Mouse (Mus musculus): ENCODE measurements at regions not wholly inside any gene's neighbourhood (a gene's known extent, or its start where the extent isn't known, plus 50 kb on each side); places are given as distances from the start of the nearest gene placed in this dataset.

DNA sequence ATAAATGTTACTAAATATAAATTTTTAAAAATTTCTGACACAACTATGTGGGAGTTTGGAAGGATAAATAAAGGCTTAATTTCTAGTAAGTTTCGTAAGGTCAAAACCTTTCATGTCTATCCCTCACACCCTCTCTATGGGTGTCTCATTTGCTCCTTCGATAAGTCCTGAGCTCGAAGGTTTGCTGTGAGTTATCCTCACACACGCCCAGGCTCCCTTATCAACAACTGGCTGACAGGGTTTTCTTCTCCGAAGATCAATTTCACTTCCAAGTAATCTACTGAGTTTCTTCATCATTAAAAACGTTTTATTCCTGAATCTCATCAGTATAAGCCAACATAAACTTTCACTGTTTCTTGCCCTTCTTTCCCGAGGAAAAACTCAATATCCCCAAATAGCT, 416.0 kb upstream of the Nudt12 start:
- no peak for DNase-seq (ENCODE audit: low read depth, low spot score)

DNA sequence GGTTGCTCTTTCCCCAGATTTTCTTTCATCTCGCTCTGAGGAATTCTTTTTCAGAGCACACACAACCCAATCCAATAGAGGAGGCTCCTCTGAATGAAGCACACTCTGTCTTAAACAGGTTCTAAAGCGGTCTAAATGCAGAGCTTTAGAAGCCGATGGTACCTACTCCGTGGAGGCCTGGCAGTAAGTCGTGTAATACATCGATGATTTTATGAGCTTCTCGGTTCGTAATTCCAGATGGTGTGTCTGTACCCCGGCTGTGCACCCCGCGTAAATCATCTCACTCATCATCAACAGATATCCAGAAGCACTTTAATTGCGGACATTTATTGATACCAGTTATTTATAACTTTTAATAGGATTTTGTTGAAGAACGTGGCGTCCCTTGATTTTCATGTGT, 408.3 kb upstream of the Nudt12 start:
- DNase-seq (ENCODE audit: low read depth, low spot score) = peak; percentile 22

DNA sequence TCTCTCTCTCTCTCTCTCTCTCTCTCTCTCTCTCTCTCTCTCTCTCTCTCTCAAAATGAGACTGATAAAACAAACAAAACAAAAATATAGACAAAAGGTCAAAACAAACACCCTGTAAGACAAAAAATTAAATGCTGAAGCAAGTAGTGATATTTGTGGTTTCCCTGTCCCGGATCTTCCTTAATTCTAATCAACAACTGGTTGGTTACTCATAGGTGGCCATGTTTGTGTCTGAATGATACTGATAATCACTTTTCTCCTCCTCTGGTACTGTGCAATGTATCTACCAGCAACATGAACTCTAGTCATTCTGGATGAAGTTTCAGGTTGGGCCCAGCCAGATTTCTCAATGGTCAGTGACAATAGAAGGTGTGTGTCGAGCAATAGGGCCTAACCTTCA, 396.1 kb upstream of the Nudt12 start:
- no peak for DNase-seq (ENCODE audit: low read depth, low spot score)

DNA sequence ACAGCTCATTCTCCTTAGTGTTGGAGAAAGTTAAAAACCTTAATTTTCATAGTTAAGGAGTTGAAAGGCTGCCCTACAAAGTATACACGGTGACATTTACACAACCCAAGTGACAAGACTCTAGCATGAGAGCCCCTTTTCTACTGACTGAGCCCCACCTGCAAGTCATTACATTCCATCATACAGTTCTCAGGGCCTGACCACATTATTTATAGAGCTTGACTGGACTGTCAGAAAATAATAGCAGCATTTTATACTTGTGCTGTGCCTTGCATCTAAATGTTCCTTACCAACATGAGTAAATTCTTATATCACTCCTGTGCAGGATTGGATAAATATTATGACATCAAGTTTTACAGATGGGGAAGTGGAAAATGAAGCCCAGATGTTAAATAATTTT, 391.4 kb upstream of the Nudt12 start:
- DNase-seq (ENCODE audit: low read depth, low spot score) = no peak

DNA sequence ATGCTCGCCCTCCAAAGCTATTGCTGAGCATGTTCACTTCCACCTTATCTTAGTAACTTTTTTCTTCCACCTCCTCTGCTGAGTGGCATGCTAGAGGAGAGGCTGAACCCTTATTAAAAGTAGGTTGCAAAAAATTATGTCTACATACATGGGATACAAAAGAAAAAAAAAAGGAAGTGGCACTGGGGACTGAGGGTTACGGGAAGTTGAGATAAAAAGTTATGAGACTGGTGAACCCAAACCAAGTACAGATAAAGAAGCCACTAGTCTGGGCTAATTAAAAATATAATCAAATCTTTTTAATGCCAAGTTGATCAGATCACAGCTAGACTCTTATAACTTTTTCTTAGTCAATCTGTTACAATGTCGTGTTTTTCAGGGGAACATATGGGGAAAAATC, 384.2 kb upstream of the Nudt12 start:
- DNase-seq (ENCODE audit: low read depth, low spot score) = no peak

DNA sequence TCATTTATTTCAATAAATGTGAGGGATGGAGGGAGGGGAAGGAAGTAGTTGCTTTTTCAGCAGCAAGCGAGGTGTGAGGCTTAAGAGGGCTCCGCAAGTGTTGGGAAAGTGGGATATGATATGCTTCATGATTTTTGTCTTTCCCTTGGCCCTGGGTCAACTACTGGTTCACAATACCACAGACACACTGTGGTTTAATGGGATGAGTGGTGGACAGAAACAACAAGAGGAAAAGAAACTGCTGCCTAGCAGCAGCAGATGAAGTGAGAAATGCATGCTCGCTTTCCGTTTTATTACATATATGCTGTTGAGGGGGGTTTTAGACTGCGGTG, 369.9 kb upstream of the Nudt12 start:
- DNase-seq (ENCODE audit: low read depth, low spot score) = no peak

DNA sequence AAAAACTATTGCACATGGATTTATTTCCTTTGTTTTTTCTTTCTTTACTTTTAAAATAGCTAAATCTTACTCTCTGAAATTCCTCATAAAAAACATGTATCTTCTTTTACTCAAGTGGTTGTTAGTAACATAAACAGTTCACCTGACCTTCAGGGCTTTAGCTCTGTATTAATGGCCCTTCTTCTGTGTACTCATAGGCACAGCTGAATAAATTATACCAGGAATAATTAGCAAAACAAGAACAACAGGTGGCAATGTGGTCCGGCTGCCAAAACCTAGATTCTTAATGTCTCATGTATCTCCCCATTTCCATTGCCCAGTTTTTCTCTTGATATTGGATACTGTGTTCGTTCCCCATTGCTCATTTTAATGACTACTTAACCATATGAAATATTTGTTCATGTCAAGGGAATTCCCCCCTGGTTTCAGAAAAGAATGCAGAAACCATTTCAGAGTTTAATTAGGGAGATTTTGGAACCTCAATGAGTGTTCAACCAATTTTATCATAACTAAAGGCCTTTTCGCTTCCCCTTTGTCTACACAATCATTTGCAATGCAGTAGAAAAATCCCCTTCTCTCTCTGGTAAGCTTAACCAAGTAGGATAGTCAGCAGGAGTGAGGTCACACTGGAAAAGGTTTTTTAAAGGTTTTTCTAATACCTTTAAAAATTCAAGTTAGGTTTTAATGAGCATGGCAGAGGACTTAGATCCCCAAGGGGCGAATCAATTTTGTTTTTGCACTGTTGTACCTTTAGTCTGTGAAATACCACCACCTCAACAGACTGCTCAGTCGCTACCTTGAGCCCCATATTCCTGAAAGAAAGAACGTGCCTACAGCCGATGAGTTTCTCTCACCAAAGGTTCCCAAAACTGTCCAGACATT, 369.3 kb upstream of the Nudt12 start:
- no peak for DNase-seq (ENCODE audit: low read depth, low spot score)

DNA sequence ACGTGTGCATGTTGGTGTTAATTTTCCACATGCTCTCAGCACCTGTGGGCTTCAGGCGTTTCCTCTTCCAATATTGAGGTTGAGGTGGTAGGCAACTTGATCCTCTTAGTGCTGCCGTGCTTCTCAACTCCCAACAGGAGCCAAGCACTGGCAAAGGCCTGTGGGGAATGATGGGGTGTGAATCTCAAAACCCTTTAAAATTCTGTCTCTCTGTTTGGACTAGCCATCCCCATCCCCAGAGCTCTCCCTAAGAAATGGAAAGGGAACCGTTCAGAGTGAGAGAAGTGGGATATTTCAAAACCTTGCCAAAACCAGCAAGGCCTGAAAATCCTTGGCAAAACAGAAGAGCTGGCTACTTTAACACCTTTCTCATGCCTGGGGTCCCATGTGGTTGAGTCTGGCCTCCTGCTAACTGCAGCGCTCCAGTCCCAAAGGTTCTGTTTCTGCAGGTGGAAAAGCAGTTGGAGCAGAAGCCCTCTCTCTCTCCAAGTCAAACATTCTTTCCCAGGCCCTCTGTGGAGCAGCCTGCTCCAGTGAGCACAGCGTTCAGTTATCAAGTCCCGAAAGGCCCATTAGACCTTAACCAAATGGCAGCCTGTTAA, 360.4 kb upstream of the Nudt12 start:
- DNase-seq (ENCODE audit: low read depth, low spot score) = no peak

DNA sequence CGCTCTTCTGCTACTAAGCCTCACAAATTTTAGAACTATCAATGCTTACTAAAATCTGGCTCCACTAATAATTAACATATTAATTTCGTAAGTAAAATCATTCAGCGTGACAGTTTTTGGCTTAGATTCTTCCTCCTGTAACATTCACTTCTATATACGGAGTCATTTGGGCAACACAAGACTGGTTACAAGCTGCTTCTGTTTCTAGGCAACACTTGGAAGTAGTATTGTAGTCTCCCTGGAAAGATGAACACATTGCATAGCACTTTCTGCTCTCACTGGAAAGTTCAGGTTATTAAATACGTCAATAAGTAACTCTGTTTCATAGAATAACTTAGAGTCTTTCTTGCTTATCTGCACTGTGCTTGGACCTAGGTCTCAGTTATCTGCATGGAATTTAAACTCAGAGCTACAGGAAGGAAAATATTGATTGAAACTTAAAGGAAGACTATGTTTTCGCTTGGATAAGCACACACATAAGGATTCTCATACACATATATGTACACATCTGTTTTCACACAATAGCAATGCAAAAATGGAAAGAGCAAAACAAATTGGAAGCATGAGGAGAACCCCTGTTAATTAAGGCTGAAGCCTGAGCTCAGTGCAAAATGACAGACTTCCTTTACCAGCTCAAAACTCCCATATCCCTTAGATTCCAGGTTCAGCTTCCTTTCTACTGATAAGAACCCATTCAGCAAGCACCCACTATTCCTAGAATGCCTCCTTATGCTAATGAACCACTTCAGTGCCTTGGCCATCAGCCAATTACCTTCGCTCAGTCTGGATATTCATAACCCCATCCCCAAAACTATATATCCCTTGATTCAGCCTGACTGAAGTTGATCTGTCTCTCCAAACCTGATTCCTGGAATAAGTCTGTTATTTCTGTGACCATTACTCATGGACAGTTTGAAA, 356.7 kb upstream of the Nudt12 start:
- peak; percentile 15 for DNase-seq (ENCODE audit: low read depth, low spot score)

DNA sequence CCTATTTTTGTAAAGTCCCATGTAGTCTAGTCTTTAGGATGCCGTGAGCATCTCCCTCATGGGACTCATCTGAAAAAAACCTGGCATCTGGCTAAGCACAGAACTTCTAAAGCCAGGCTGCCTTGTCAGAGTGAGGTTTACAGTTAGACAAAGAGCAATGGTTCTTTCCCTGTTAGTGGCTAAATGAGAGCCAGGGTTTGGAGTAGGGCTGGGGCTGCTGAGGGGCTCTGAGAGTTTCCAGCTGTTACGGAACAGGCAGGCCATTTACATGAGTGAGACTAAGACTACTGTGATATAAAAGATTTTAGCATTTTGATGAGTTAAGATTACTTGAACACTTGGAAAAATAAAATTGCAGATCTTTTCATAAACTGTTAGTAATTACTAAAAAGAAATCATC, 352.2 kb upstream of the Nudt12 start:
- DNase-seq (ENCODE audit: low read depth, low spot score) = no peak

DNA sequence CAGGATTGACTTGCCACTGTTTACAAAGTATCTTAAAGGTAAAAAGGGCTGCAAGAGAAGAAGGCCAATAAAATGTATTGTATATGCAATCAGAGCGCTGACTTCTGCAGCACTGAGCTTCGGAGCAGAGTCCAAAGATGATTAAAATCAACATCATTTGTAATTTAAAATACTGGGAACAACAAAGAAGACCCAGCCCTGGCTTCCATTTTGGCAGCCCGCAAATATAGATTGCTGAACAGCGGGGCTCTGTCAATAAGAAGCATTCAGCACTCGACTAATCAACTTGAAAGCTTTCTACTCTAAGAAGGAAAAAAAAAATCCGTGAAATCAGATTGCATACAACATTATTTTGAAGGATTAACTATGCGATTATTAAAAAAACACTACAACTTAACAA, 348.9 kb upstream of the Nudt12 start:
- no peak for DNase-seq (ENCODE audit: low read depth, low spot score)

DNA sequence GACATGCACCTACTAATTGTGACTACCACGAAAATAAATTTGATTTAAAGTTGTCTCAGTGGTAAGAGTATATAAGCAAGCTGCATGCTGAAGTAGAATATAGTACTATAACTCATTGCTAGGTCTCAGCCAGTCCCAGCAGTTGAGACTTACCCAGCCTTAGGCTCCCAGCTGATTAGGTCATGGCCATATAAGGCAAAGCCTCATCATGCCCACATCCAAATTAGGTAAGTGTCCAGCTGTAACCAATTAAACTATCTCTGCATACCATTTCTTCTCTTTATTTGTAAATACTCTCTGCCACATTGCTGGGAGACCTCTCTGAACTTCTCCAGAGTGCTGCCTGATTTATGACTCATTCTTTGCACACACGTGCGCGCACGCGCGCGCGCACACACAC, 347.9 kb upstream of the Nudt12 start:
- no peak for DNase-seq (ENCODE audit: low read depth, low spot score)

DNA sequence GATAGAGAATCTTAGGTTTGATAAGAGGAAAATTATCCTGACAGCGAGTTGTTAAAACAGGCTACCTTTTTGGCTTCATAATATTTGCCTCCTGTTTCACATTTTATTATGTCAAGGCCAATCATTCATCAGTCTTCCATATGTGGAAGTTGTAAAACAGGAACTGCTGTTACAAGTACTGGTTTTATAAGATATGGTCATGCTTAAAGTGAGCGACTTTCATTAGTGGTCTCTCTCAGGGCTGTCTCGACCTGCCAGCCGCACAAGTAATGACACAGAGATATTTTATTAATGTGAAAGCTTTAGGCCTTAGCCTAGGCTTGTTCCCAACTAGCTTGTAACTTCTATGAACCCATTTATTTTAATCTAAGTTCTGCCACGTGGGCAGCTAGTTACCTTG, 346.3 kb upstream of the Nudt12 start:
- DNase-seq (ENCODE audit: low read depth, low spot score) = no peak

DNA sequence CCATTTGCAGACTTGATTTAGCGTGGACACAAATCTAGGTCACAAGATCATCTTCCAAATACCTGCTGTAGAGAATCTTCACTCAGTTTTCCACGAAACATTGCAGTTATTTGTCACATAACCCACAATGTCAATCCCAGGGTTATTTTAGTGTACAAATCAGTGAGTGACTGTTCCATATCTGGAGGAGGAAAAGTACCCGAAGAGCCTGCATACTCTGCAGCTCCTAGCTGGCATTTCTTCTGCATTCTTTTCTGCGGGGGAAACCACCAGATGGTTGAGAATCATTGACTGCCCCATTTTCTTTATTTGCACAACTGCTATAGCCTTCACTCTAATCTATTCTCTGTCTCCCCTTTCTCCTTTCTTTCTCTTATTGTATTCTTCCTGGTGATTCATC, 332.4 kb upstream of the Nudt12 start:
- DNase-seq (ENCODE audit: low read depth, low spot score) = peak; percentile 74

DNA sequence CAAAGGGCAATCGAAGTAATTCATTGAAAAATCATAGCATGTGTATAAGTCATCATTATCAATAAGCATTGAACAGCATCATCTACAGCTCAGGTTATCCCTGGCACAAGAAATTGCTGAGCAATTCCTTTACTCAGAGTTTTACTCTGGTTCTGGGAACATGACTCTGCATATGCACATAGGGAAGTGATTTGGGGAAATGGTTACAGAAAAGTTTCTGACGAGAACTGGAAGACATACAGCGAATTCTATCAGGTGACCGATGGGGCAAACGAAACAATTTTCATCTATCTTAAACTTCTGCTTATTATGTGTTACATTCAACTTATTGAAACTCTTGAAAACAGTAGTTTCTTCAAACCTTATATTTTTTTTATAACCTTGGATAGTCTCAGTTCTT, 284.8 kb upstream of the Nudt12 start:
- no peak for DNase-seq (ENCODE audit: low read depth, low spot score)

DNA sequence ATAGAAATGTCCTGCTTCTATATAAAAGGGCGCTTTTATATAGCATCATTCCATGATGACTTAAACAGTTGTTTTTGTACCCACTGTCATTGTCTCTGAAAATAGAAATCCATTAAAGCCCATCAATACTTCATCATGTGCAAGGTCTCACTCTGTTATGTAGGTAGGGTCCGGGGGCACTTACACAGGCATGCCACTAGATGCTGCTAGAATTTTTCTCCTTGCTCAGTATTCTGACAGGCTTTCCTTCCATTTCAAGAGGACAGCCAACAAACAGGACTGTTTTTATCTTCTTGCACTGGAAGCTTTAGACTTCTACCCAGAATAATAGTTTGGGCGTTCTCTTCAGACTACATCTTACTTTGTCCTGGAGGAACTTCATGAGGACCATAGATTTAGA, 268.2 kb upstream of the Nudt12 start:
- DNase-seq (ENCODE audit: low read depth, low spot score) = peak; percentile 33

DNA sequence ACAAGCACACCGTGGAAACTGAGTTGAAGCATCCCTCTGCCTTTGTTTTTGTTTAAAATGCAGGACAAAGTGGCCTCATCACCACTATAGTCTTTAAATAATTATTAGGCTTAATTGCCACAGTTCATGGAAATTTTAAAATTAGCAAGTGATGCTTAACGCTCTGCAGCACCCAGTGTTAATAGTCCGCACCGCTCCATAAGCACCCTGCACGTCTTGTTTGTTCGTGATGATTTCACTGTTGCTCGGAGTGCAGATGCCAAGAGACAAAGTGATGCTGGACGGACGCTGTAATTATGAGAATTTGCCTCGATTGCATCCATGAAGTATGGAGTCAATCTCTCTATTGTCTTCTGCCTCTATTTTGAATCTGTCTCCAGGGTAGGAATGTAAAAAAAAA, 266.6 kb upstream of the Nudt12 start:
- peak; percentile 61 for DNase-seq (ENCODE audit: low read depth, low spot score)

DNA sequence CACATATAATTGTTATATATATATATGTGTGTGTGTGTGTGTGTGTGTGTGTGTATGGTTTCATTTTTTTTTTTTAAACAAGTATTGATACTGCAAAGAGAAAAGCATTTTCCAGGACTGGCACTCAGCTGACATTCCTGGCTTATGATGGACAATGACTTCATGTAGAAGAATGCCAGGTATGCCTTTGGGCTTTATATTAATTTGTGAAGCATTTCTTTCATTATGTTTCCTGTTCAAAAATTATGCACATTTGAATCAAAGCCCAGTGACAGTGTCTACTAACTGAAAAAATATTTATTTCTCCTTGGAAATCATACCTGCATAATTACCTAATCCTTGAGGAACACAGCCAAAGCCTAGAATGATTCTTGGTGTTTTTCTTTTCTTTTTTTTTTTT, 256.4 kb upstream of the Nudt12 start:
- DNase-seq (ENCODE audit: low read depth, low spot score) = no peak

DNA sequence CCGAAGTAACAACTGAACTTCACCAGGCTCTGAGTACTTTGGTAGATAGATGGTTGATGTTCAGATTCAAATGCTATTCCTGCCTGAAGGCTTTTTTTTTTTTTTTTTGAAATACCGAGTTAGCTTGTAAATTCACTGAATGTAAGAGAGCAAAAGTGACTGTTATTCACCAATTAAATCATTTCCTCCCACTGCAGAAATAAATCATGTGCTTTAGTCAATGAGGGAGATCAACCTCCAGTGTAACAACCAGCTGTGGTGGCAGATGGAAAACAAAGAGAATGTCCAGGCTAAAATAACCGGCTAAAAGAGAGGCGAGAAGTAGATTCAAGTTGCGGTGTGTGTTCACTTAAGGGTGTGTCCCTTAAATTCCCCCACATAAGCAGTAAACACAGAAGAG, 235.8 kb upstream of the Nudt12 start:
- DNase-seq (ENCODE audit: low read depth, low spot score) = no peak

DNA sequence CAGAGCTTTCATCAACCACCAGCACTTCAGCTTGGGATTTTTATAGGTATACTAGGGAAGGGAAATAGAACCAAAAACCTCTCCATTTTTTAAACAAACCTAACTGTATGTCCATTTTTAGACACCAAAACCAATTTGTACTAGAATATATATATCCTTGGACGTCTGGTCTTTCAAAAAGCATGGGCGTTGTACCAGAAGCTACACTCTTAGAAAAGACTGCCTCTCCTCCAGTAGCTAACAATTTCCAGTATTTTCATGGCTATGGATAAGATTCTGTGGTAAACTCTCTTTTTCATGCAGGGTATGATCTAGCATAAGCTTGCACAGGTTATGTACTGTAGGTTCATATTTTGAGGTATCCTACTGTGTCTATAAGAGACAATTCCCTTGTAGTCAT, 219.1 kb upstream of the Nudt12 start:
- peak; percentile 22 for DNase-seq (ENCODE audit: low read depth, low spot score)
